Mouse (Mus musculus) hindbrain, postnatal 0 days (tissue): ENCODE measurements around the gene Mapk12. TPM values are rescaled to one million over a fixed set of nuclear protein-coding genes. Genes with fewer than 3 reads are reported as not detected.
A peak's percentile ranks its signal among the peaks of the same experiment; 100 is the strongest.

Experiments used
- ATAC-seq: fragments of 200-750 bp; cut with Nextera tagmentation; 2 replicates; pipeline ENCODE4 v1.8.0; 2017; ENCODE audit warnings: mild to moderate bottlenecking, moderate TSS enrichment, moderate library complexity
- DNase-seq: peaks from one replicate; pipeline ENCODE4 v3.0.0-alpha.2; 2015; ENCODE audit warnings: low spot score
- H3K27ac ChIP-seq: fragments of 300-500 bp; sonication (generic); 2 replicates; pipeline ENCODE4 v1.5.1; 2014; ENCODE audit warnings: mild to moderate bottlenecking
- H3K27me3 ChIP-seq: fragments of 300-500 bp; sonication (generic); 2 replicates; pipeline ENCODE4 v1.6.1; 2014; ENCODE audit warnings: low read length, mixed read lengths; ENCODE audit not compliant: insufficient read depth
- H3K36me3 ChIP-seq: fragments of 300-500 bp; sonication (generic); 2 replicates; pipeline ENCODE4 v1.6.1; 2014; ENCODE audit warnings: low read length, mixed read lengths; ENCODE audit not compliant: insufficient read depth
- H3K4me1 ChIP-seq: fragments of 300-500 bp; sonication (generic); 2 replicates; pipeline ENCODE4 v1.6.1; 2014; ENCODE audit warnings: antibody characterized with exemption, low read length, mixed read lengths; ENCODE audit not compliant: insufficient read depth
- H3K4me2 ChIP-seq: fragments of 300-500 bp; sonication (generic); 2 replicates; pipeline ENCODE4 v1.6.1; 2014; ENCODE audit warnings: low read depth, mild to moderate bottlenecking, low read length, moderate library complexity, mixed read lengths
- H3K4me3 ChIP-seq: fragments of 300-500 bp; sonication (generic); 2 replicates; pipeline ENCODE4 v1.5.1; 2014; ENCODE audit warnings: low read length
- H3K9ac ChIP-seq: fragments of 300-500 bp; sonication (generic); replicated peaks from 2 replicates; pipeline ENCODE4 v1.6.1; 2014; ENCODE audit warnings: mild to moderate bottlenecking, low read length, moderate library complexity, mixed read lengths
- H3K9me3 ChIP-seq: fragments of 300-500 bp; sonication (generic); 2 replicates; pipeline ENCODE4 v1.6.1; 2016; ENCODE audit warnings: low read length, mixed read lengths
- CTCF ChIP-seq: IDR thresholded peaks from 2 replicates; pipeline ENCODE4 v1.5.1; 2016; ENCODE audit warnings: antibody characterized with exemption, control low read depth, low read depth
- WGBS: fragments of 180-500 bp; shearing (Covaris S2); extraction: QIAGEN DNeasy Blood & Tissue Kit; methylation state at CpG from one replicate; pipeline ENCODE4 v1.1.7; 2014; 5-methylcytosine and 5-hydroxymethylcytosine counted together
- polyA plus RNA-seq: library from polyadenylated mRNA; unstranded; fragments of >200 nt; fragmentation: Nextera tagmentation; extraction: Ambion mirVana; gene quantifications from 2 replicates; pipeline ENCODE4 v1.2.1, GENCODE M21; 2015
- total RNA-seq: library from RNA; depleted of rRNA; stranded (reverse); fragments of >200 nt; gene quantifications from 2 replicates; pipeline ENCODE4 v1.2.3, GENCODE M21; 2014

The Mapk12 gene
- total and polyA plus RNA-seq, 2 experiments from 2014 or later = 2.6 to 4.8 TPM

GRCm38 (mm10) chr15:89177121-89177520 is 36.6 kb upstream of the Mapk12 start:
- WGBS = 8% methylated on average over 5 of the region's 5 CpGs
- ATAC-seq (no peak), DNase-seq (peak; percentile 48)
- no peaks in the 10 kb centered on the region for H3K27me3 ChIP-seq
- H3K9me3 ChIP-seq = no peaks in the 10 kb centered on the region
- no peak for TF ChIP-seq CTCF
- H3K27ac ChIP-seq = peak overlapping the region; percentile 94; the same call in 1 of the 2 replicates
- 0 out of 2 replicates have a peak overlapping the region, but pooled peaks have one; percentile 2 for H3K4me3 ChIP-seq
- H3K4me1 ChIP-seq = peaks cover 46% of the 10 kb centered on the region
- H3K9ac ChIP-seq = 0 out of 2 replicates have a peak overlapping the region, but pooled peaks have one; percentile 25
- H3K4me2 ChIP-seq = peak overlapping the region; percentile 96
- H3K36me3 ChIP-seq = no peaks in the 10 kb centered on the region

DNA sequence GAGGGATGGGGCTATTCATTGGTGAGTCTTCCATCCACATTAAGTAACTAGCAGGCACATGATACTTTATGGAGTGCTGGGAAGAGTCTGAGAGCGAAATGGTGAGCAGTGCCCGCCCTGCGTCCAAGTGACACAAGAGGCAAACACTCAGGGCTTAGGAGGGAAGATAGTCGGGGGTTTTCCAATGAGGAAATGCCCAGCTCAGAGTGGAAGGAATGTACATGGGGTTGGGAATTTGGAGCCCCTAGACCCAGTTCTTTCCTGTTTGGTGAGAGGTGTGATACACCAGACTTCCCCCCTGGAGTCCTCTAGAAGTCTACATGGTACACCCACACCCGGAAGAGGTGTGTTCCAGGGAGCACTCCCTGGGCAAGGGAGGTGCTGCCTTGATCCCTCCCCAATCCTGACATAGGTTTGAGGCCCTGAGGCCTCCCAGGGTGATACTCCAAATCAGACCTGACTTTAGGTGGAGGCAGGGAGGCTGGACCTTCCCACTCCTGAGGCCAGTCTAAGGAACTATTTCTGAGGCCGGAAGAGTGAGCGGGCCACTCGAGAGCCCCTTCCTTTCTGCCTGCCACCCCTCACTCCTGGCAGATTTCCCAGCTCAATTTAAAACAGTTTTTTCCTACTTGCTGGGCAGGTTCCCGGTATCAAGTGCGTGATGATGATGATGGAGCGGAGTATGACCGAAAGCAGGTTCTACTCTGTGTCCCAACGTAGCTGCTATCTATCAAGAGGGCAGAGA is 35.1 kb upstream of the Mapk12 start:
- H3K27ac ChIP-seq = 0 out of 2 replicates have a peak overlapping the region, but pooled peaks have one; percentile 13
- ATAC-seq (no peak), DNase-seq (no peak)
- H3K27me3 ChIP-seq = no peaks in the 10 kb centered on the region
- TF ChIP-seq CTCF = no peak
- H3K4me2 ChIP-seq = peak overlapping the region; percentile 96
- 61% methylated on average over 13 of the region's 13 CpGs for WGBS
- H3K36me3 ChIP-seq = no peaks in the 10 kb centered on the region
- peaks cover 50% of the 10 kb centered on the region for H3K4me1 ChIP-seq
- H3K4me3 ChIP-seq = no peak overlapping the region
- H3K9me3 ChIP-seq = no peaks in the 10 kb centered on the region
- no peak overlapping the region for H3K9ac ChIP-seq

DNA sequence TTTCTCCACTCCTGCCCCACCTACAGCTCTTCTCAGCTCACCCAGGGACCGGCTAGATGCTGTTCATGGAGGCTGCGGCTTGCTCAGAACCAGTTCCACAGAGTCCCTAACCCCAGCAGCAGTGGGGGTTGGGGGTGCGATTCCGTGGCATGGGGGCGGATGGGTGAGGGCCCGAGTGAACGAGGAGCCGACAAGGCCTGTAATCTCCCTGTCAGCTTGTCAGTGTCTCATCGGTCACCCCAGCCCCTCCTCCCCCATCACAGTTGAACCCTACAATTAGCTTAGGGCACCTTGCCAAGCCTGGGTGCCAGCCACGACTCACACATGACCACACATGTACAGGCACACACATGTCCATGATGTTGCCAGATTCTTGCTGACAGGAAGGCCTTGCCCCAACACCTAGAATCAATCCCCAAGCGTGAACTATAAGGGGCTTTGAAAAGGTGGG is 34.4 kb upstream of the Mapk12 start:
- no peak for TF ChIP-seq CTCF
- H3K36me3 ChIP-seq = no peaks in the 10 kb centered on the region
- no peak for ATAC-seq
- no peak for DNase-seq
- peaks cover 54% of the 10 kb centered on the region for H3K4me1 ChIP-seq
- 0 out of 2 replicates have a peak overlapping the region, but pooled peaks have one; percentile 13 for H3K27ac ChIP-seq
- WGBS = 46% methylated on average over 11 of the region's 11 CpGs
- H3K9me3 ChIP-seq = no peaks in the 10 kb centered on the region
- no peak overlapping the region for H3K4me3 ChIP-seq
- H3K27me3 ChIP-seq = no peaks in the 10 kb centered on the region
- H3K4me2 ChIP-seq = peak overlapping the region; percentile 96
- no peak overlapping the region for H3K9ac ChIP-seq

DNA sequence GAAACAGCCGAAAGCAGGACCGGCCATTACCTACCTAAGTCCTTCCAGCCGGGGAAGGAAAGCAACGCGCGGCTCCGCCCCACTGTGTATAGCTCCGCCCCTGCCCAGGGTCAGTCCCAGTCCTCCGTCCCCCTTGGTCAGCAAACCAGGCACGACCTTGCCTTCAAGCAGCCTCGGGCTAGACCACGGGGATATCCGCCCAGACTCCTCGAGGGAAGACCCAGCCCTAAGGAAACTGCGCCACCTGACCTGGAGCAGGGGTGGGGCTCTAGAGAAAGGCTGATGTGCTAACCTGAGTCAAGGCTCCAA is 33.4 kb upstream of the Mapk12 start:
- Histone ChIP-seq H3K36me3 (no peaks in the 10 kb centered on the region), H3K4me2 (peak overlapping the region; percentile 96), H3K27me3 (no peaks in the 10 kb centered on the region), H3K4me1 (peaks cover 61% of the 10 kb centered on the region), H3K4me3 (peak overlapping the region; percentile 49), H3K27ac (peak overlapping the region; percentile 59; the same call in 1 of the 2 replicates), H3K9me3 (no peaks in the 10 kb centered on the region), H3K9ac (peak overlapping the region; percentile 68)
- ATAC-seq = peak; percentile 48
- no peak for TF ChIP-seq CTCF
- DNase-seq = peak; percentile 66
- WGBS = 4% methylated on average over 15 of the region's 15 CpGs

DNA sequence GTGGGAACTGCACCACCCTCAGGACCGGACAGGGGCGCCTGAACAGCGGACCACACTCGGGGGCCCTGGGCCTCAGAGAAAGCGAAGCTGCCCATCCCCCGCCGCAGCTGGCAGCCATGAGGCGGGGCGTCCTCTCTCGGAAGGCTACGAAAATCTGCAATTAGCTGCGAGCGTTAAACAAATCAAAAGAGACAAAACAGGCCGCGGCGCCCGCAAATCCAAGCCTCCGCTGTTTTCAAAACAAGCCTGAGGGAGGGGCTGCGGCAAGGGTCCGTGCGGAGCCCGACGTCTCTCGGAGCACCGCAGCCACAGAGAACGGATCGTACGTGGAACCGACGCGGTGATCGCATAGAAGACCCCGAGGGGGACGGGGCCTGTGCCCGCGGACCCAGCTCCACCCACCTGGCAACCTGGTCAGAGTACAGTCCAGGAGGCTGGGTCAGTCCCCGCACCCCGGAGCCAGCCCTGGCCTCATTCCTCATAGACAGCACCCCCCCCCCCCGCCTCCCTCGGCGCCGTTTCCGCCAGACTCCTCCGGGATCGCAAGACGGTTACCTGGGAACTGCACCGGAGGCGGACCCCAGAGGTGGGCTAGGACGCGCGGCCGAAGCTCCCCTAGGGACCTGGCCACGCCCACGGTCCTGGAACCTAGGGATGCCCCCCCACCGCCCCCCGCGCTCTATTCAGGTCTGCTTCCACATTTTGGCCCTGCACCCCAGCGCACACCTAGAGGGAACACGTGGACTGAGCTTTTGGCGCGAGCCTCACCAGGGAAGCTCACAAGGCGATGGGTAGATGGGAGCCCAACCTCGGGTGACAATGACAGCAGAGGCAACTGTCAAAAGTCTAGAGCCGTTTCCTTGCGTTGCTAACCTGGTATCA is 32.8 kb upstream of the Mapk12 start:
- peaks cover 56% of the 10 kb centered on the region for H3K4me1 ChIP-seq

DNA sequence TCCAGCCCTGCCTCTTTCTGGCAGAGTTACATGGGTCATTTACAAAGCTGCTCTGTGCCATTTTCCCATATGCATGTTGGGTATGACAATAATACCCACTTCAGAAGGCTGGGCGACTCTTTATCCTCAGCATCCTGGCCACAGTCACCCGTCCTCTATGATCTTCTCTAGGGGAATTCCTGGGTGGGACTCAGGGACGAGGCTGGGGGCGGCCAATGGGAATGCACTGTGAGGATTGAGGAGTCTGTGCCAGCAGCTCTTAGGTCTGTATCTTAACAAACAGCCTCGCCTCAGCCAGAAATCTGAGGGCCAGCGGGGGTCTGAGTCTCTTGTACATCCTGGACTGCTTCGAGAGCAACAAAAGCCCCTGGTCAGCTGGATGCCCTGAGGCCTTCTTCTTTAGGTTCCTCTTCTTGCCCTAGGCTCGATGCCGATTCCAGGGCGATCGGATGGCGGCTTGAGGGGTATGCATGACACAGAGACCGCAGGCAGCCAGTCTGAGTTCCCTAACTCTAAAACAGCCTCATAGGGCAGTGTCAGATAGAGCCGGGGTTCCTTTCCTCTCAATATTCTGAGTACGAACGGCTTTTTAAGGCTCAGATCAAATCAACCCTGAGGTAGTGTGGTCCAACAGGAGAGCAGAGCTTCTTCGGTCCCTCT is 31.9 kb upstream of the Mapk12 start:
- peak overlapping the region; percentile 59 for H3K27ac ChIP-seq
- no peak for DNase-seq
- peaks cover 6% of the 10 kb centered on the region for H3K36me3 ChIP-seq
- WGBS = 17% methylated on average over 17 of the region's 17 CpGs
- peak overlapping the region; percentile 49 for H3K4me3 ChIP-seq
- TF ChIP-seq CTCF = no peak
- peaks cover 48% of the 10 kb centered on the region for H3K4me1 ChIP-seq
- ATAC-seq = no peak
- H3K9me3 ChIP-seq = no peaks in the 10 kb centered on the region
- H3K27me3 ChIP-seq = no peaks in the 10 kb centered on the region
- H3K9ac ChIP-seq = peak overlapping the region; percentile 68
- peak overlapping the region; percentile 96 for H3K4me2 ChIP-seq

More for the DNA sequence above, 32.8 kb upstream of the Mapk12 start:
- Histone ChIP-seq H3K27me3 (no peaks in the 10 kb centered on the region), H3K4me3 (peak overlapping the region; percentile 49), H3K4me2 (peak overlapping the region; percentile 96), H3K27ac (peak overlapping the region; percentile 59), H3K9me3 (no peaks in the 10 kb centered on the region), H3K9ac (peak overlapping the region; percentile 68), H3K36me3 (peaks cover 2% of the 10 kb centered on the region; the same call in 1 of the 2 replicates)
- under 1% methylated on average over 60 of the region's 65 CpGs for WGBS
- DNase-seq = peak; percentile 76
- TF ChIP-seq CTCF = peak; percentile 16
- ATAC-seq = peak; percentile 37
